Mouse (Mus musculus): ENCODE results near the gene Zfp335.
"Not testable (repeated sequence)": the region's sequence is repeated elsewhere in the genome, so short reads cannot be mapped to it uniquely, and the experiment has no call there.

The Zfp335 gene

GRCm38 (mm10) chr2:164894048-164894447, 17.5 kb downstream of the Zfp335 start:
- DNase-seq (ENCODE audit: low spot score), result no peak

GRCm38 (mm10) chr2:164892696-164893216, 18.8 kb downstream of the Zfp335 start:
- DNase-seq (ENCODE audit: low spot score), result no peak

- DNase-seq (ENCODE audit: low spot score), result no peak
Observed at GRCm38 (mm10) chr2:164891908-164892695, 19.5 kb downstream of the Zfp335 start.

- no peak for DNase-seq (ENCODE audit: low spot score)
Observed at GRCm38 (mm10) chr2:164891056-164891834, 20.3 kb downstream of the Zfp335 start.

- no peak for DNase-seq (ENCODE audit: low spot score)
Observed at GRCm38 (mm10) chr2:164890411-164891049, 21.0 kb downstream of the Zfp335 start.

GRCm38 (mm10) chr2:164889960-164890359, 21.6 kb downstream of the Zfp335 start:
- no peak for DNase-seq (ENCODE audit: low spot score)

DNA sequence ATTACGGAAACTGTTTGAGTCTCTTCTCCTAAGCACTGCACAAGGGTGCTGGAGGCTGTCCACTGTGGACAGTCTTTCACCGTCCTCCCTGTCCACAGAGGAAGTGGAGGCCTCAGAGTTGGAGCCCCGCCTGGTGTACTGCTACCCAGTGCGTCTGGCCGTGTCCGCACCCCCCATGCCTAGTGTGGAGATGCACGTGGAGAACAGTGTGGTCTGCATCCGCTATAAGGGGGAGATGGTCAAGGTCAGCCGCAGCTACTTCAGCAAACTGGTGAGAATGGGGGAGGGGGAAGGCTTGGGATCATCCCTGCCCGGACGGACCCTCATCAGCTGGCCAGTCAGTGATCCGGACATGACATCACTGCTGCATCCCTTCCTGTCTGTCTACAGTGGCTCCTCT, 22.6 kb downstream of the Zfp335 start:
- DNase-seq (ENCODE audit: low spot score), result no peak

DNA sequence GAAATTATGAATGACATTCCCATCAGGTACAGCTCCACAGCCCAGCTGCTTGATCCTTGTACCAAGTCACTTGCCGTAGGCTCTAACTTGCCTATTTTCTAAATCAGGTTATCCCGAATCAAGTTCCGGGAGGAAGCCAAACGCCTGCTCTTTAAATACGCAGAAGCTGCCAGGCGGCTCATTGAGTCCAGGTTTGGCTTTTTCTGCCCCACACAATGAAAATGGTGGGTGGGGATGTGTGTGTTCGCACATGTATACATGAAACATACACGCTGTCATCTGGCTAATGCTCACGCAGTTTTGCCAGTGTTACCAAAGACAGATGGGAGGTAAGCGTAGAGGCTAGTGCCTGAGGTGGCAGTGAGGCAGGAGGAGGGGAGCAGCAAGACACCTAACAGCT, 24.9 kb downstream of the Zfp335 start:
- DNase-seq (ENCODE audit: low spot score), result no peak

DNA sequence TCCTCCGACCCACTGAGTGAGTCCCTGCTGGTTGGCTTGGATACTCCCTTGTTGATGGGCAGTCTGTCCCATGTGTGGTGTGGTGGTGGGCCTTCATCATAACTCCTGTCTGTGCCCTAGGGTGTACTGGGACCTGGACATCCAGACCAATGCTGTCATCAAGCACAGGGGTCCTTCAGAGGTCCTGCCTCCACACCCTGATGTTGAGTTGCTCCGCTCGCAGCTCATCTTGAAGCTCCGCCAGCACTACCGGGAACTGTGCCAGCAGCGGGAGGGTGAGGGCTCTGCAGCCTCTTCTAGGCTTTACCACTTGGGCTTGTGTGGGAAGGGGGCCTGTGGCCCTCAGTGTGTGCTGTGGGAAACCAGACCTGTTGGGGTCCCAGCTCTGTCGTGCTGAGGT, 25.8 kb downstream of the Zfp335 start:
- DNase-seq (ENCODE audit: low spot score), result no peak

DNA sequence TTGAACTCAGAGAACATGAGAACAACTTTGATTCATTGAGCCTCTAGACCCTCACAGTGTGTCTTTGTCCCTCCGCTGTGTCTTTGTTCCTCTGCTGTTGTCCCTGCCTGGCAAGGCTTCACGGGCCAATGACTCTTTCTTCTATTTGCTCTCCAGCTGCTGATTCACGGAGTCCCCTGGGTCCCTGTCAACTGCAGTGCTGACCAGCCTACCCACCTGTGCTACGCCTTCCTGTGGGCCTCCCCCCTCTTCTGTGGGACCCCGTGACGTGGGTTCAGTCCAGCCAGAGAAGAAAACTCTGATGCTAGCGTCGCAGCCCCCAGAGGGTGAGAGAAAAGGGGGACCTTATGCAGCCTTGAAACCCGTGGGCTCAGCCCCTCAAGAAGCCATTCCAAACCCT, 28.9 kb downstream of the Zfp335 start:
- peak; percentile 51 for DNase-seq (ENCODE audit: low spot score)

GRCm38 (mm10) chr2:164879568-164880277, 31.8 kb downstream of the Zfp335 start:
- DNase-seq (ENCODE audit: low spot score), result peak; percentile 98

DNA sequence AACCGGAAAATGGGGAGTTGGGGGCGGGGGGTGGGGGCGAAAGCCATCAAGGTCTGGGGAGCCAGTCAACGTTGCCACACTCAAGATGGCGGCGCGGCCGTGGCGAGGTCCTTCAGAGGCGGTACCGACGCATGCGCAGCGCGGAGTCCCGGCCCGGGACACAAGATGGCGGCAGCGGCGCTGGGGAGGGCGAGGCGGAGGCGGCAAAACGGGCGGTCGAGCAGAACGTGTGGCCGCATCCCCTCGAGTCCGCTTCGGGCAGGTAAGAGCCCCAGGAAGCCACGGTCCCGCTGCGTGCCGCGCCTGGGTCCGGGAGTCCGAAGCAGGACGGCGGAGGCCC, 32.4 kb downstream of the Zfp335 start, which contains the start of gene Pcif1:
Gene Pcif1 (plus strand): TSS at position 77 of the 340 bp plus-strand sequence.
- DNase-seq (ENCODE audit: low spot score), result peak; percentile 92

DNA sequence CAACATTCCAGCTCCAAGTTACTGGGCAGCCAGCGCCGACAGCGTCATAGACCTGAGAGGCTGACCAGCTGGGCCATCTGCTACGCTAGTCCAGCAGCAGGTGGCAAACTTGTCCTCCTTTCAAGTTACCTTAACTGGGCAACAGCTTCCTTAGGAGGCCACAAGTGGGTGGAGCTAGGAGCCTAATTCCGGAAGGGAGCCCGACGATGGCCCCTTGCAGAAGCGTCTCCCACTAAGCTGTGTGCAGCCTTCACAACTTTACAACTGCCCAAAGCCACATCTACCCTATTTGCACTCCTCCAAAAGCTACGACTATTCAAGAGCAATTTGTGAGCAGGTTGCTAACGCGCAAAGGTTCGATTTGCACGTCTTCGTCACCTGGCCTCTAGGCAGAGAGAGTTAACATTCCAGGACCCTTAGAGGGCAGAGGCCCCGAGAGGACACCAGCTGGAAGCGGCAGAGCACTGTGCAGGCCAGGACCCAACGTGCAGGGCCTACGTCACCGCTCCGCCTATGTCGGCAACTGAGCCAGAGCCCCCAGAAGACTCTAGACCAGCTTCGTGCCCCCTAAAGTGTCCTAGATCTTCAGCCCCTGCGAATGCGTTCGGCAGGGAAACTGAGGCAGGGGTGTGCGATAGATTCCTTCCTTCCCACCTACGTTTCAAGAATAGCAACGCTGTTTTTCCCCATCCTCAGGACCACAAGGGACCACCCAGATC, 32.9 kb downstream of the Zfp335 start:
- DNase-seq (ENCODE audit: low spot score), result peak; percentile 61

GRCm38 (mm10) chr2:164877376-164878215, 34.0 kb downstream of the Zfp335 start:
- not testable (repeated sequence) for DNase-seq (ENCODE audit: low spot score)

- not testable (repeated sequence) for DNase-seq (ENCODE audit: low spot score)
Observed at GRCm38 (mm10) chr2:164875648-164876047, 35.9 kb downstream of the Zfp335 start.

DNA sequence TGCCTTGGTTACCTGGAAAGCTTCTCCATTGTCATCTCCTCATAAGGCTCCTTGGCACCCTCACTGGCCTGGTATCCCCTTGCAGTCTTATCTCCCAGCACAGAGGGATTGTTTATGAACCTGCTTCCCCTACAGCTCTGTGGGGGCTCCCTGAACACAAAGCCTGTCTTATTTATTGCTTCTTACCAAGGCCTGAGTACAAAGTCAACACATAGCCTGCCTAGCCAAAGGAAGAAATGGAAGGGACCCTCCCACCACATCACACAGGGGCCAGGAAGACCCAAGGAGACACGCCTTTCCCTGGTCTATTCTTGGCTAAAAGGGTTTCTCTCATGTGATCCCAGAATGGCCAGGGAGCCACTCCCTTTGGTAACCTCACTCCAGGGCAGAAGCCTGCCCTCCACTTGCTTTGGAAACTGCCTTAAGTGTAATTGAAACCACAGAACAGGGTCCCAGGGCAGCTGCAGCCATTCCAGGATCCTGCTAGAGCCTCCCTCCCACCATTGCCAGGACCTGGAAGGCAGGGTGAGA, 37.3 kb downstream of the Zfp335 start:
- DNase-seq (ENCODE audit: low spot score), result no peak

DNA sequence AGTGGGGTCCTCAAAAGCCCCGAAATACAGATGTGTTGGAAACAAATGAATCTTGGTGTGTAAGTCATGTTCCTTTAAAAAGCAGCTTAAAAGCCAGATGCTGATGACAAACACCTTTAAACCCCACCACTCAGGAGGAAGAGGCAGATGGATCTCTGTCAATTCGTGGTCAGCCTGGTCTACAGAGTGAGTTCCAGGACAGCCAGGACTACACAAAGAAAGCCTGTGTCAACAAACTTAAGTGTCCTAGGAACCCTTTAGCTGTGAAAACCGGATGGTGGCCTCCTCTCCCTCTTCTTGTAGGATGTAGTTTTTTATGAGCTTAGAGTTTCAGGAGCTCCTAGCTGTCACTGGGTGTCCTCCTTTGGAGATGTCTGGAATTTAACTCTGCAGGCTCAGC, 37.9 kb downstream of the Zfp335 start:
- no peak for DNase-seq (ENCODE audit: low spot score)

GRCm38 (mm10) chr2:164871602-164872303, 39.8 kb downstream of the Zfp335 start:
- DNase-seq (ENCODE audit: low spot score), result no peak

GRCm38 (mm10) chr2:164868491-164868890, 43.1 kb downstream of the Zfp335 start:
- DNase-seq (ENCODE audit: low spot score), result no peak

Data from retina, embryonic 14.5 days (tissue).